Mouse (Mus musculus) adrenal gland, adult 18-20 months (tissue): ENCODE data around the gene Rin3. TPM values are rescaled to one million over a fixed set of nuclear protein-coding genes. Genes with fewer than 3 reads are reported as not detected.

Experiments used
- DNase-seq, 2 experiments: peaks; one replicate each; pipeline ENCODE4 v3.0.0; 2021 to 2022; ENCODE audit warnings: low spot score in 2 of 2
- total RNA-seq, 2 experiments: library from RNA; stranded (reverse); gene quantifications; 1 replicate in 1 of 2; 2 replicates in 1 of 2; pipeline ENCODE4 v1.2.3; 2021

The Rin3 gene
- total RNA-seq, 2 experiments from 2014 or later, result 16.4 to 20.7 TPM

GRCm38 (mm10) chr12:102368556-102368955, 85.7 kb downstream of the Rin3 start:
- DNase-seq, result no peak

GRCm38 (mm10) chr12:102369488-102370235, 86.8 kb downstream of the Rin3 start:
- no peak for DNase-seq

DNA sequence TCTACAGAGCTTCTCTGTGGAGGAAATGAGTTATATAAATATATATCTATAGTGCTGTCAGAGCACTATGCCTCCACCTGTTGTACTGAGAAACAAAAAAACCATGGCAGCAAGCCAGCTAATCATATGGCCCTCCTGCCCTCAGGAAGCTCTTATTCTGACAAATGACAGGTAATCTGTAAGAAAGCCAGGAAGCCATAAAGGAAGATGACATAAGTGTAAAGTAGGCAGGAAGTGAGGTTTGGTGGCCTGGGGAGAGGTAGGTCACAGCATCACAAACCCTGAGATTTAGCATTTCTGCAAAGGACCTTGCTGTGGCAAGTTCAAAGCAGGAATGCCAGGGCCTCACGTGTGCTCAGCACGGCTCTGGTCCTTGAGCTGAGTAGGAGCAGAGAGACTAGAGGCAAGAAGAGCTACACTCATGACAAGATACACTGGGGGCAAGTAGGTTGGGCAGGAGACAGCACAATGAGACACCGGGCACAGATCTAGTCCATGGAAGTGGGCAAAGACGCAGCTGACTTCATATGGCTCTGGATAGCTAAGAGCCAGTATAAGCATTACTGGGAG, 88.2 kb downstream of the Rin3 start:
- DNase-seq, result no peak

DNA sequence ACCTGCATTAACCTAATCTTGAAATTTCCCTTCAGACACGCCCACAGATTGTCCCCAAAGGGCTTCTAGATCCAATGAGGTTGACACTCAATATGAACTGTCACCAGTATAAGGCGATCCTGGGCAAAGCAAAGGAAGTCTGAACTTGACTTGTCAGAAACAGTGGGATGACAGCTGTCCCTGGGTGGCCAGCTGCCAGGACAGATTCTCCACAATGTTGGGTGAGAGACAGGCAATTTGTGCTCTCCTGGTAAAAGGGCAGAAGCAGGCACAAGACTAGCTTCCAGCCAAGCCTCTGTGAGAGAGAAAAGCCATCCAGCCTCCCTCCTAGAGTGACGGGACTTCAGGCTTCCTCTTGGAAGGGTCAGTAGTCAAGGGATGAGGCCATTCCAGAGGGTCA, 89.5 kb downstream of the Rin3 start:
- no peak for DNase-seq

DNA sequence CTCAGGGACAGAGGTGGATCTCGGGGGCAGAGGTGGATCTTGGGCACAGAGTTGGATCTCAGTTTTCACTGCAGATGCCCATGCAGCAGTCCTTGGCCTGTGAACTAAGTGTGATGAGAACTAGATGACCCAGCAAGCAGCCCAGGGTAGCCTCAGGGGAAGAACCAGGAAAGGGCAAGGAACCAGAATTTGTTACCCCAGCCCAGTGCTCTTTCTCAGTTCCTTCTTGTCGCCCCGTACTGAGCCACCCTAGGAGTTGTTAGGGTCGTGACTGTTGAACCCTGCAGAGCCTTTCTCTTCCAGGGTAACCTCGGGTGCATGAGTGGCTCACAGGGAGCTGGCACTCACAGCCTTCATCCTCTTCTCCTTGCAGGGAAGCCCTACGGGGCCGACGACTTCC, 99.3 kb downstream of the Rin3 start:
- no peak for DNase-seq

DNA sequence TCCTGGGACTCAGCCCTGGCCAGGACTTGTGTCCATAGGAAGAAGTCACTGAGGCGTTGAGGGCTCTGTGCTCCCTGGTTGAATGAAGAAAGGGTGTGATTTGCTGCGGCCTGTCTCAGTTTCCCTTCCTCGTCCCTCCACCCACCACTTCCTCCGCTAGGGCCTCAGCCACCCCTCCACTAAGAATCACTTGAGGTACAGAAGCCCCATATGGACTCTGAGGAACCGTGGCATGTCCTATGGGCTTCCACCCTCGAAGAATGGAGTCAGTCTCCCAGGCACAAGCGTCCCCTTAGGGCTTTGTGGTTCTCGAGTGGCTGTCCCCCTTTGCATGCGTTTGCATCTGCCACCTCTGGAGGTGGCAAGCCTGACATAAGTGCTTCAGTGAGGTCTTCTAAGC, 100.4 kb downstream of the Rin3 start:
- DNase-seq, result no peak

DNA sequence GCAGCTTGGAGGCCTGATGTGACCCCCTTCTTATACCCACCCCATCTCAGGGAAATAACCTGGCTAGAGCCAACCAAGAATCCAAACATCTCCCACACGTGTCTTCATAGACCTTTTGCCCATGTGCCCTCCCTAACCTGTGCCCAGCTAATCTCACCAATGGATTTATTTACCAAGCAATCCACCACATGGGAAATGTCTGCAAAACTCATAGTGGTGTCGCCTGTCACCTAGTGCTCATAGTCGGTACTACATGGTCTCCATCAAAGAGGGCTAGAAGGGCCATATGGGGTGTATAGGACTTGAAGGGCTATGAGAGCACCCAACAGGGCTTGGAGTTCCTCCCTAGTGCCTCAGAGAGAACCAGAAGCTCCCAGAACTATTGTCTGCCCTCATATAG, 102.0 kb downstream of the Rin3 start:
- no peak for DNase-seq

- DNase-seq, result peak; percentile 84 to 87
Measured at GRCm38 (mm10) chr12:102387219-102387917, 104.5 kb downstream of the Rin3 start.

DNA sequence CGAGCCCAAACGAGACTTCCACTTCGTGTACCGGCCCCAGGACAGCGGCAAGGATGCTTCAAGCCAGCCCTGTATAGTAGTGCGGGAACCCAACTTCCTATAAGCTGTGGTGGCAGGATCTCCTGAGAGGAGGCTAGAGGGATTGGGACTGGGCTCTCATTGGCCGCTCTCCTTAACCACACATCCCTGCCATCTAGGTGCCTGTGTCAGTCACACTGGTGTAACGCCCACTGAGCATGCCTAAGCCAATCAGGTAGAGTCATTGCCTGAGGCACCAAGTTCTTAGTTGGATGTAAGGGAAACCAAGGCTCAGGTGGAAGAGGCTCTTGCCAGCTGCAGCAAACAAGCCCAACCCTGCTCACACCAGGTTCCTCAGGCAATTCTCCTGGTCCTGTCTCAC, 107.2 kb downstream of the Rin3 start:
- DNase-seq, result no peak

DNA sequence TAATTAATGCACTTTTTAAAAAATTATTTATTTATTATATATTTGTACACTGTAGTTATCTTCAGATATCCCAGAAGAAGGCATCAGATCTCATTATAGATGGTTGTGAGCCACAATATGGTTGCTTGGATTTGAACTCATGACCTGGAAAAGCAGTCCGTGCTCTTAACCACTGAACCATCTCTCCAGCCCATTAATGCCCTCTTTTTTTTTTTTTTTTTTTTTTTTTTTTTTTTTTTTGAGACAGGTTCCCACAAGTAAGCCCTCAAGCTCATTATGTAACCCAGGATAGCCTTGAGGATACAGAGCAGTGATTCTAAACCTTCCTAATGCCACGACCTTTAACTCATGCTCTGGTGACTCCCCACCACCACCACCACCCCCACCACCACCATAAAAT, 108.3 kb downstream of the Rin3 start:
- no peak for DNase-seq

- no peak for DNase-seq
Measured at GRCm38 (mm10) chr12:102391982-102392381, 109.1 kb downstream of the Rin3 start.

DNA sequence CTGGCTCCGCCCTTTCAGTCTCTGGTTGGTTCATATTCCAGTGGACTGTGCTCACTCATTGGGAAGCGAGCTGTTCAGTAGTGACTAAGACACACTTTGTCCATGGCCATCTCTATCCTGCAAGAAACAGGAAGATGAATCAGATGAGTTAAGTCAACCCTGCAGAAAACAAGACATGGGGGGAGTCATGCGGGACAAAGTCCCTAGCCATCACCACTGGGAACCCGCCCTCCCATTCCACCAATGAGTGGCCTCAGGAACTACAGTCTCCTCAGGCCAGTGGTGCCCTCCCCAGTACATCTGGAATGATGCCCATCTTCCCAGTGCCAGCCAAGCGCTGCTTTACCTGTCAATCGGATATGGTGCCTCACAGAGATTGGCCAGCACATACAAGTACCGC, 111.6 kb downstream of the Rin3 start:
- DNase-seq, result no peak

DNA sequence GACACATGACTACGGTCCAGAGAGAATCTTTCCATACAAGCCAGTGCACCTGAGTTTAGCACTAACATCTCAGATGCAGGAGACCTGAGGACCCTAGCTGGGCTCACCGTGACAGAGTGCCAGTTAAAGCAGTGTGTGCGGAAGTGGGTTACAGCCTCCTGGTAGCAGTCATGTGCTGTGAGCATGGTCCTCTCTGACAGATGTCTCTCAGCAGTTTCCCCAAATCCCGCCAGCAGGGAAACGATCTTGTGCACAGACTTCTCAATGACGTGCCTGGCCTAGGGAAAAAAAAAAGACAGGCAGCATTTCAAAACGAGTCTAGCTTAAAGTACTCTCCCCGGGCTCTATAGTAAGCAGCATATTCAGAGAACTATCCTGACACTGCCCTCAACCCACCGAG, 112.7 kb downstream of the Rin3 start:
- DNase-seq, result no peak

DNA sequence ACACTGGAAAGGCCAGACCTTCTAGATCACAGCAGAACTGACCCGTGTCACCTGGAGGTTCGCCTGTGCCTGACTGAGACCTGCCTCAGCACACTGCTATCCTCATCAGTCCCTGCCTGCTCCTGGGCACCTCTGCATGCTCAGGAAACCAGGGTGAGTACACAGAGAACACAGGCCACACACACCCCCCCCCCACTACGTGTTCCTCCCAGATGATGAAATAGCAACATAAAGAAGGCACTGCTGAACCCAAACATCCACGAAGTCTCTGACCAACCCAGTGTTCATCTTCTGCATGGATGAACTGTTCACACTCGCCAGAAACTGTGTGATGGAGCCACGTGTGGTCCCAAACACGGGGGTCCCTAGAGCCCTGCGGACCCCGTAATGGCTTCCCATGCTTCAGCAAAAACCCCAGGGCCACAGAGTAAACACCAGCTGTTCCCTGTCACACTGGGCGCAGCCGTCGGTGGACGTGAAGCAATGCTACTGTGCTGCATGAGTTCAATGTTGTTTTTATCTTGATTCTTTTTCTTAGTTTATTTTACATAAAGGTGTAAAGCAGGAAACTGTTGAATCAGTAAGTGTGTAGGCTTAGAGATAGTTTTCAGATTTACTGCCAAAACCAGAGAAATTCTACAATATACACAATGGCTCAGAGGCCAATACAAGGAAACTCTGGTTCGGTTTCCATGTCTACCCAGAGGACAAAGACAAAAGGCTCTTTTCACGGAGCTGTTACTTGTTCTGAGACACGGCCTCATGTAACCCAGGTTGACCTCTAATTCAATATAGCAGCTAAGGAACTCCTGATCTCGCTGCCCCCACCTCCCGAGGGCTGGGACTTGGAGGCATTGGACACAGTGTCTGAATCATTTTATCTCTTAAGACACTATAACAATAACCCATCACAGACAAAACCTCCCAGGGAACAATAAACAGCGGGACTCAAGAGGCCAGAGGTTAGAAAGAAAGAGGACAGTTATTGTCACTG, 113.4 kb downstream of the Rin3 start:
- no peak for DNase-seq

- DNase-seq, result no peak
Measured at GRCm38 (mm10) chr12:102398588-102398987, 115.7 kb downstream of the Rin3 start.

DNA sequence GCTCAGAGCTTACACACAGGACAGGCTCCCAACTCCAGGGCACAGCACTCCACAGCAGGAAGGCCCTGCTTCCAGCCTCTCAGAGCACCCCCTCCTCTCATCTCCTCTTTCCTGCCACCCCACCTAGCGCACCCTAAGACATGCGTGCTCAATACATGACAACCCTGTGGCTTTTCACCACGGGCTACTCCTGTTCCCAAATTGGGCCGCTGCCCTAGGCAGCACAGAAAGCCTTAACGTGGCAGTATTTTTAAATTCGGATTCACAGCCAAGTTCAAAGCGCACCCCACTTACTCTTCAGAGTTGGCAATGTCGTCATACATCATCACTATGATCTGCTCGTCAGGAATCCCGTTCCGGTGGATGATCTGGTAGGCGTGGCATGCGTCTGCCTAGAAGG, 130.3 kb downstream of the Rin3 start:
- no peak for DNase-seq

GRCm38 (mm10) chr12:102414686-102415085, 131.8 kb downstream of the Rin3 start:
- DNase-seq, result no peak

DNA sequence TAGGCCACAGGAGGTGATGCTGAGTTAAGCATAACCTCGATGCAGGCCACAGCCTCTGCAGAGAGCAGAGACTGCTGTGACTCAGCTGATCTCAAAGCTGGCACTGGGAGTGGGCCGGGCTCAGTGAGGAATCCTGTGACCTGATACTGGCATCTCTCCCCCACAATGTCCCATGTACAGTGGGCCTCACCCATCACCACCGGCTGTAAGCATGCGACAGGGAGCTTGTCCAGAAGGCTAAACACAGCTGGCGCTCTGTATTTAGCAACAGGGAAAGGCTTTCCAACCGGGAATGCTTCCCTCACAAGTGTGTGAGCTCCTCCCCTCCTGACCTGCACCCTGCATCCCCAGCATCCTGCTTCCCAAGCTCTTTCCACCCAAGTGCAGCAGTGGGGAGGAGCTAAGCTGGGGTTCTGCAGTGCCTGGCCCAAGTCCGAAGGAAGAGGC, 133.6 kb downstream of the Rin3 start:
- no peak for DNase-seq

- no peak for DNase-seq
Measured at GRCm38 (mm10) chr12:102416955-102417510, 134.2 kb downstream of the Rin3 start.

GRCm38 (mm10) chr12:102417701-102418100, 134.9 kb downstream of the Rin3 start:
- no peak for DNase-seq

DNA sequence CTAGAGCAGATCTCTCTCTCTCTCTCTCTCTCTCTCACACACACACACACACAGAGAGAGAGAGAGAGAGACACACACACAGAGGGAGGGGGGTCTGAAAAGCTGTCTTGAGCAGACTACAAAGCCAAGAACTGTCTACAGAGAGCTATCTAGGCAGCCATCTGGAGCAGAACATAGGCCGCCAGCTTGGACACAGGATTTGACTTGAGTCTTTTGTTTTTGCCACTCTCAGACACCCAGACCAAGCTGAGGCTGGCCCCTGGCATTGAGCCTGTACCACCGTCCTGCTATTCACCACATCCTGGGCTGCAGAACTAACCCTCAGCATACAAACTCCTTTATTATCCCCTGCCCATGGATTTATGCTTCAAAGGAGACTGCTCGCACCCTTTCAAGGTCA, 136.7 kb downstream of the Rin3 start:
- DNase-seq, result no peak
